Mouse (Mus musculus) hindbrain, embryonic 11.5 days (tissue): ENCODE measurements at regions not wholly inside any gene's neighbourhood (a gene's known extent, or its start where the extent isn't known, plus 50 kb on each side); places are given as distances from the start of the nearest gene placed in this dataset.

Experiments
- ATAC-seq: fragments of 200-750 bp; cut with Nextera tagmentation; 2 replicates; pipeline ENCODE4 v1.8.0; 2017; ENCODE audit warnings: mild to moderate bottlenecking, moderate TSS enrichment, moderate library complexity; ENCODE audit not compliant: low FRiP score
- DNase-seq: peaks from one replicate; pipeline ENCODE4 v3.0.0-alpha.2; 2015; ENCODE audit warnings: low spot score
- H3K27ac ChIP-seq: fragments of 300-500 bp; sonication (generic); 2 replicates; pipeline ENCODE4 v1.5.1; 2014; ENCODE audit warnings: mild to moderate bottlenecking, low read depth, low read length
- H3K27me3 ChIP-seq: fragments of 300-500 bp; sonication (generic); 2 replicates; pipeline ENCODE4 v1.6.1; 2014; ENCODE audit warnings: mild to moderate bottlenecking, low read length, moderate library complexity, mixed read lengths; ENCODE audit not compliant: control insufficient read depth, insufficient read depth
- H3K36me3 ChIP-seq: fragments of 300-500 bp; sonication (generic); 2 replicates; pipeline ENCODE4 v1.6.1; 2014; ENCODE audit warnings: mild to moderate bottlenecking, low read length, moderate library complexity, mixed read lengths; ENCODE audit not compliant: control insufficient read depth, insufficient read depth
- H3K4me1 ChIP-seq: fragments of 300-500 bp; sonication (generic); replicated peaks from 2 replicates; pipeline ENCODE4 v1.6.1; 2014; ENCODE audit warnings: low read length, mixed read lengths; ENCODE audit not compliant: control insufficient read depth, insufficient read depth
- H3K4me2 ChIP-seq: fragments of 300-500 bp; sonication (generic); replicated peaks from 2 replicates; pipeline ENCODE4 v1.6.1; 2014; ENCODE audit warnings: mild to moderate bottlenecking, low read depth, low read length
- H3K4me3 ChIP-seq: fragments of 300-500 bp; sonication (generic); 2 replicates; pipeline ENCODE4 v1.5.1; 2014; ENCODE audit warnings: low read depth, low read length
- H3K9ac ChIP-seq: fragments of 300-500 bp; sonication (generic); 2 replicates; pipeline ENCODE4 v1.6.1; 2014; ENCODE audit warnings: low read depth, low read length
- H3K9me3 ChIP-seq: fragments of 300-500 bp; sonication (generic); 2 replicates; pipeline ENCODE4 v1.6.1; 2016; ENCODE audit warnings: low read length; ENCODE audit not compliant: control insufficient read depth
- WGBS: fragments of 180-500 bp; shearing (Covaris S2); extraction: QIAGEN DNeasy Blood & Tissue Kit; methylation state at CpG from one replicate; pipeline ENCODE4 v1.1.7; 2014; 5-methylcytosine and 5-hydroxymethylcytosine counted together

DNA sequence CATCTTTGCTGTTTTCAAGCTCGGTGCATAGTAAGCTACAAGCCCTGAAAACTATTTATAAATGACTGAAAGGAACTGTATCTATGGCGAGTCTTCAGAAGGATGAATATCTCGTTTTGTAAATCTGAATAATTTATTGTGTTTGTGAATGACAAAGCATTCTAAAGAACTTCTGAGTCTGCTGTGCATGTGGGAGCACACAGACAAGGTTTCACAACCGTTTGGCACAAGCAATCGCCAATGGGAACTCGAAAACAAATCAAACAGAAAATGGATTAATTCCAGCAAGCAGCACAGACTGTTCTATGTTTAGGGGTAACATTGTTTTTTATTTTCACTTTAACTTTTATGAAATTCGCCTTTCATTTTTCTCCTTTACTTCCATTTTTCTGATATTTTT is 486.0 kb downstream of the Tdrd3 start:
- ATAC-seq: no peak
- 84% methylated on average over 7 of the region's 7 CpGs for WGBS
- no peak overlapping the region for H3K4me2 ChIP-seq
- H3K9me3 ChIP-seq: no peaks in the 10 kb centered on the region
- no peaks in the 10 kb centered on the region for H3K4me1 ChIP-seq
- DNase-seq: no peak
- no peaks in the 10 kb centered on the region for H3K27me3 ChIP-seq
- H3K4me3 ChIP-seq: no peak overlapping the region
- no peak overlapping the region for H3K27ac ChIP-seq
- no peak overlapping the region for H3K9ac ChIP-seq
- no peaks in the 10 kb centered on the region for H3K36me3 ChIP-seq
